ENCODE assay signal across 18 mouse cellular contexts in the genomic region with DNA sequence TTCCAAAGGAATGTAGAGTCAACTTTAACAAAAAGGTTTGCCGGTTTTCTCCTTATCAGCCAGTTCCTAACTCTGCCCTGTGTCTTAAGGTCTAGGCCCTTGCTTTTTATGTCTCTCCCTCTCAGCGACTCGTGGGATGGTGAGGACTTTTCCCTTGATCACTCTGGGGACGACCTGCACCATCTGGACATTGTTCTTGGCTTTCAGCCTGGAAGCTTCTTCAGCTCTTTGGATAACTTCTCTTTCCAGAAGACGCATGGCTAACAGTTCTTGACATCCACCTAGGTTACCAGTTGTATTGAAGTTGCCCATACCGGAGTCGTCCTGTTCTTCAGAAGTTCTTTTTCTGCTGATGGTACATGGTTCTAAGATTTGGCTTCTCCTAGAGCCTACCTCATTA.
DNase-seq lines count a peak whose midpoint lies in the region; TF ChIP-seq lines count a peak whose summit lies in the region.
"Had no signal": no experiment of that assay in that cellular context is flagged by ENCODE, and none has a peak within 500 bp of the region (broad histone marks: within the 10 kb centered on the region; RNA-seq: fewer than 3 reads in every experiment).

No protein-coding gene starts in this region.

- TF ChIP-seq CTCF in layer of hippocampus, adult 2 months (conservative IDR thresholded peaks at IDR 0.05) = no peak

- peak; percentile 47 to 55 for DNase-seq in cerebellum, adult 18-20 months
- DNase-seq in cerebellum, adult 9-11 months = no peak
- peak; percentile 26 to 32 for DNase-seq in cerebellum, postnatal 10 days
- DNase-seq in cerebellum, adult 11 months = no peak
- no peak for DNase-seq in layer of hippocampus, adult 2 months (ENCODE audit: low spot score in 2 of 2)
- no peak for DNase-seq in layer of hippocampus, postnatal 36 days
- peak; percentile 15 for DNase-seq in left cerebral cortex, postnatal 4 days
- DNase-seq in left cerebral cortex, adult 11 months (ENCODE audit: low spot score) = no peak
- DNase-seq: adrenal gland, adult 2 months; adrenal gland, postnatal 10 days; adrenal gland, postnatal 25 days; B cell, adult 2 months; cerebellum, postnatal 14 days; forebrain, postnatal 0 days had no signal

- intact Hi-C loops in left cerebral cortex, postnatal 4 days (cut with DNase I) = no loop called here

- peak overlapping the region; percentile 65; the same call in 1 of the 2 replicates for H3K27ac ChIP-seq in layer of hippocampus, adult 2 months
- H3K27ac ChIP-seq: embryonic facial prominence, embryonic 10.5 days; embryonic facial prominence, embryonic 12.5 days; forebrain, embryonic 13.5 days; forebrain, embryonic 15.5 days had no signal

- H3K4me3 ChIP-seq in layer of hippocampus, adult 2 months = no peak overlapping the region
- H3K4me3 ChIP-seq: embryonic facial prominence, embryonic 10.5 days; embryonic facial prominence, embryonic 12.5 days; forebrain, embryonic 13.5 days; forebrain, embryonic 15.5 days had no signal

Comparison
In these comparisons a context has a peak if more than half of its experiments do, and no peak if none do; other contexts are left out.
1. DNase-seq: peak in cerebellum, adult 18-20 months (2 of 2), cerebellum, postnatal 10 days (2 of 2) and left cerebral cortex, postnatal 4 days (single experiment); none in cerebellum, adult 9-11 months (single experiment), cerebellum, adult 11 months (single experiment), layer of hippocampus, adult 2 months (0 of 2), layer of hippocampus, postnatal 36 days (0 of 2) and left cerebral cortex, adult 11 months (single experiment).